Mouse (Mus musculus) layer of hippocampus, adult 2 months (tissue): ENCODE data around the gene Kif17. TPM values are rescaled to one million over a fixed set of nuclear protein-coding genes. Genes with fewer than 3 reads are reported as not detected.
"Not testable (repeated sequence)": the region's sequence is repeated elsewhere in the genome, so short reads cannot be mapped to it uniquely, and the experiment has no call there.

ENCODE experiments used
- DNase-seq, 2 experiments: peaks; one replicate each; pipeline ENCODE4 v3.0.0; 2022; ENCODE audit warnings: low spot score in 2 of 2
- H3K27ac ChIP-seq: fragments of 200-600 bp; 2 replicates; pipeline ENCODE4 v1.8.1; 2022
- H3K4me3 ChIP-seq: fragments of 200-600 bp; 2 replicates; pipeline ENCODE4 v1.8.1; 2022; ENCODE audit warnings: mild to moderate bottlenecking
- CTCF ChIP-seq: fragments of 200-600 bp; conservative IDR thresholded peaks from 2 replicates; pipeline ENCODE4 v1.8.1; 2022; ENCODE audit warnings: antibody characterized with exemption, mild to moderate bottlenecking, moderate library complexity
- total RNA-seq, 2 experiments: library from RNA; stranded (reverse); gene quantifications; 2 replicates each; pipeline ENCODE4 v1.2.3; 2021

Gene Kif17
- total RNA-seq, 2 experiments from 2014 or later = 22.0 to 22.3 TPM

GRCm38 (mm10) chr4:138325466-138326076 is 75.3 kb downstream of the Kif17 start:
- TF ChIP-seq CTCF = no peak
- DNase-seq = peak; percentile 91 to 92
- peak overlapping the region; percentile 99 for H3K27ac ChIP-seq

GRCm38 (mm10) chr4:138326077-138326695 is 76.0 kb downstream of the Kif17 start, which contains the start of gene Pink1:
Gene Pink1 (minus strand): TSS chr4:138326307.
- Histone ChIP-seq H3K4me3 (peak within 1 kb of the TSS; percentile 95), H3K27ac (peak within 1 kb of the TSS; percentile 99)
- peak; percentile 96 for TF ChIP-seq CTCF
- DNase-seq = peak; percentile 87 to 94

More at GRCm38 (mm10) chr4:138325466-138326076, 75.3 kb downstream of the Kif17 start:
- H3K4me3 ChIP-seq = peak overlapping the region; percentile 95

- H3K4me3 ChIP-seq, DNase-seq, H3K27ac ChIP-seq: not testable (repeated sequence)
Measured at GRCm38 (mm10) chr4:138327155-138327554, 76.9 kb downstream of the Kif17 start.

GRCm38 (mm10) chr4:138327891-138328470 is 77.7 kb downstream of the Kif17 start:
- TF ChIP-seq CTCF = no peak; the same call in 1 of the 2 replicates
- Histone ChIP-seq H3K27ac (no peak overlapping the region), H3K4me3 (no peak overlapping the region)
- no peak for DNase-seq

- H3K27ac ChIP-seq = no peak overlapping the region
- TF ChIP-seq CTCF = no peak
- H3K4me3 ChIP-seq = no peak overlapping the region
Measured at GRCm38 (mm10) chr4:138330264-138330671, 80.0 kb downstream of the Kif17 start.

GRCm38 (mm10) chr4:138331647-138332046 is 81.4 kb downstream of the Kif17 start:
- Histone ChIP-seq H3K27ac (no peak overlapping the region), H3K4me3 (no peak overlapping the region)
- DNase-seq = no peak
- TF ChIP-seq CTCF = no peak

More at GRCm38 (mm10) chr4:138330264-138330671, 80.0 kb downstream of the Kif17 start:
- no peak for DNase-seq

GRCm38 (mm10) chr4:138333135-138333534 is 82.9 kb downstream of the Kif17 start:
- no peak for DNase-seq
- Histone ChIP-seq H3K4me3 (no peak overlapping the region), H3K27ac (no peak overlapping the region)
- no peak for TF ChIP-seq CTCF

GRCm38 (mm10) chr4:138335036-138335435 is 84.8 kb downstream of the Kif17 start:
- no peak for TF ChIP-seq CTCF
- Histone ChIP-seq H3K27ac (no peak overlapping the region), H3K4me3 (no peak overlapping the region)
- DNase-seq = no peak

- TF ChIP-seq CTCF = peak; percentile 75
- no peak overlapping the region for H3K27ac ChIP-seq
- no peak for DNase-seq
- no peak overlapping the region for H3K4me3 ChIP-seq
Measured at GRCm38 (mm10) chr4:138335648-138336047, 85.4 kb downstream of the Kif17 start.

GRCm38 (mm10) chr4:138336876-138337275 is 86.6 kb downstream of the Kif17 start:
- Histone ChIP-seq H3K4me3 (no peak overlapping the region), H3K27ac (no peak overlapping the region)
- DNase-seq = no peak
- no peak for TF ChIP-seq CTCF

- DNase-seq = no peak
- no peak overlapping the region for H3K27ac ChIP-seq
- no peak for TF ChIP-seq CTCF
- H3K4me3 ChIP-seq = no peak overlapping the region
Measured at GRCm38 (mm10) chr4:138337341-138337740, 87.1 kb downstream of the Kif17 start.

- DNase-seq = peak in 1 of 2 experiments; percentile 73
Measured at GRCm38 (mm10) chr4:138339963-138340362, 89.7 kb downstream of the Kif17 start.

GRCm38 (mm10) chr4:138341393-138341792 is 91.2 kb downstream of the Kif17 start:
- no peak for DNase-seq
- Histone ChIP-seq H3K4me3 (no peak overlapping the region), H3K27ac (no peak overlapping the region)
- TF ChIP-seq CTCF = no peak

More at GRCm38 (mm10) chr4:138339963-138340362, 89.7 kb downstream of the Kif17 start:
- no peak overlapping the region for H3K4me3 ChIP-seq
- peak; percentile 88 for TF ChIP-seq CTCF
- H3K27ac ChIP-seq = no peak overlapping the region
